In the genomic region with DNA sequence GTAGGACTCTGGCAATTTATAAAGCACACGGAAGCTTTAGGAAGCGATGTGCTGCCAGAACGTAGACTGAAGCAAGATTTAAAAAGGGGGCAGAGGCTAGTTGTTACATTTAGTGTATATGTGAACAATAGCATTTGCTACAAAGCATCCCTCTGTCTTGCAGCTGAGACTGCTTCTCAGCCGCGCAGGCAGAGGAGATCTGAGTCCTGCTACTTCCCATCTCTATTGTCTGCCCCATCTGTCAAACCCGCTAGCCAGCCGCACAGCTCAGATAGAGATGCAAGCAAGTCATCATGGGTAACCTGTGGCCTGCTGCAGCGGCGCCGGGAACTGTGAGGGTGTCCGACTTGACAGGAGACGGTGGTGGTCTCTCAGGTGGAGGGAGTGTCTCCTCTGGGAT, we compare ENCODE assay signal across 19 mouse cellular contexts. TPM values are rescaled to one million over a fixed set of nuclear protein-coding genes. Genes with fewer than 3 reads are reported as not detected.
"Had no signal": no experiment of that assay in that cellular context is flagged by ENCODE, and none has a peak within 500 bp of the region (broad histone marks: within the 10 kb centered on the region; RNA-seq: fewer than 3 reads in every experiment).

No protein-coding gene starts in this region.

- H3K9ac ChIP-seq: kidney, embryonic 15.5 days; limb, embryonic 15.5 days; liver, embryonic 12.5 days; lung, embryonic 14.5 days; neural tube, embryonic 12.5 days had no signal

- H3K4me2 ChIP-seq: kidney, embryonic 15.5 days; limb, embryonic 15.5 days; liver, embryonic 12.5 days; lung, embryonic 14.5 days; neural tube, embryonic 12.5 days had no signal

- H3K36me3 ChIP-seq: kidney, embryonic 15.5 days; limb, embryonic 15.5 days; liver, embryonic 12.5 days; neural tube, embryonic 12.5 days had no signal

- H3K4me3 ChIP-seq: kidney, embryonic 15.5 days; limb, embryonic 15.5 days; liver, embryonic 12.5 days; myocyte; neural tube, embryonic 12.5 days had no signal

- H3K4me1 ChIP-seq: kidney, embryonic 15.5 days; limb, embryonic 15.5 days; neural tube, embryonic 12.5 days had no signal

- H3K27me3 ChIP-seq: kidney, embryonic 15.5 days; limb, embryonic 15.5 days; neural tube, embryonic 12.5 days had no signal

- H3K9me3 ChIP-seq: kidney, embryonic 15.5 days; limb, embryonic 15.5 days; liver, embryonic 12.5 days; neural tube, embryonic 12.5 days had no signal

- H3K27ac ChIP-seq: kidney, embryonic 15.5 days; limb, embryonic 15.5 days; liver, embryonic 12.5 days; neural tube, embryonic 12.5 days had no signal

- DNase-seq: kidney, adult 2 months; kidney, postnatal 14 days; lung, embryonic 14.5 days; lung, postnatal 10 days; lung, postnatal 4 days; right cerebral cortex, adult 18-20 months; right cerebral cortex, postnatal 25 days; thymus, adult 18-20 months; thymus, postnatal 14 days had no signal

- ATAC-seq: intestine, embryonic 16.5 days; liver, embryonic 12.5 days had no signal

RNA-seq across cellular contexts. Expression of a gene that starts 35.9 kb away (rescaled TPM):
- polyA plus RNA-seq: limb, embryonic 11.5 days; liver, embryonic 12.5 days had no signal

RNA-seq across cellular contexts. Expression of a gene that starts 39.9 kb away (rescaled TPM):
- polyA plus RNA-seq: intestine, embryonic 16.5 days; kidney, embryonic 15.5 days; liver, embryonic 12.5 days; liver, embryonic 16.5 days; myocyte; neural tube, embryonic 12.5 days; small intestine, adult 2 months; stomach, embryonic 16.5 days had no signal
